Comparison of ENCODE assay signal across 8 mouse cellular contexts in genomic region chr2:163401221-163401620, GRCm38 (mm10). TPM values are rescaled to one million over a fixed set of nuclear protein-coding genes. Genes with fewer than 3 reads are reported as not detected.
DNase-seq lines count a peak whose midpoint lies in the region; TF ChIP-seq lines count a peak whose summit lies in the region.
"Had no signal": no experiment of that assay in that cellular context is flagged by ENCODE, and none has a peak within 500 bp of the region (broad histone marks: within the 10 kb centered on the region; RNA-seq: fewer than 3 reads in every experiment).

No protein-coding gene starts in this region.

- peaks cover 2 to 12% of the 10 kb centered on the region in 2 experiments for H3K36me3 ChIP-seq in CH12.LX (replicated peaks in 1 of 2; ENCODE audit: control insufficient read depth in 1 of 2, insufficient read depth in 1 of 2, low read length in 1 of 2)

- H3K4me1 ChIP-seq in CH12.LX (ENCODE audit: control insufficient read depth in 1 of 2, insufficient read depth in 2 of 2), result no peaks in the 10 kb centered on the region
- H3K4me1 ChIP-seq: megakaryocyte, embryonic 14.5 days had no signal

- no peak overlapping the region for H3K27ac ChIP-seq in CH12.LX (ENCODE audit: insufficient read depth, low read depth)

- no peak for TF ChIP-seq POLR2A in CH12.LX (IDR thresholded peaks at IDR 0.05; ENCODE audit: low read depth, low read length)

- DNase-seq in CH12.LX (ENCODE audit: extremely low read depth), result peak; percentile 83
- peak; percentile 72 for DNase-seq in T-cell, adult 2 months (ENCODE audit: low spot score)
- DNase-seq in cerebellum, postnatal 14 days, result peak; percentile 87 to 89
- peak; percentile 50 to 72 for DNase-seq in gastrocnemius, postnatal 4 days (ENCODE audit: low spot score in 2 of 2)
- DNase-seq in layer of hippocampus, adult 8-10 months (ENCODE audit: low spot score in 2 of 2), result peak; percentile 63 to 89
- peak; percentile 85 for DNase-seq in lung, postnatal 14 days
- peak; percentile 68 for DNase-seq in right cerebral cortex, postnatal 14 days

- in situ Hi-C loops in CH12.LX (cut with MboI; ENCODE audit: low pct_ligation_motif_present, low pct_unique_long_range_greater_than_20kb, low sequenced_read_pairs), result no loop called here

- no peak overlapping the region for H3K4me3 ChIP-seq in CH12.LX (replicated peaks in 1 of 3; ENCODE audit: low read depth in 2 of 3, low read length in 2 of 3, poor library complexity in 1 of 3)
- H3K4me3 ChIP-seq: megakaryocyte, embryonic 14.5 days had no signal

- TF ChIP-seq RAD21 in CH12.LX (IDR thresholded peaks at IDR 0.05; ENCODE audit: low read depth, low read length), result peak; percentile 95

- no peaks in the 10 kb centered on the region for H3K79me2 ChIP-seq in CH12.LX (replicated peaks; ENCODE audit: control insufficient read depth, extremely low read depth, insufficient read depth, poor library complexity, severe bottlenecking)

- H3K9me3 ChIP-seq in CH12.LX (replicated peaks; ENCODE audit: low read length), result no peaks in the 10 kb centered on the region
- H3K9me3 ChIP-seq: megakaryocyte, embryonic 14.5 days had no signal

- no peak overlapping the region for H3K9ac ChIP-seq in CH12.LX (ENCODE audit: insufficient read depth, low read depth)

- TF ChIP-seq CTCF in CH12.LX (conservative IDR thresholded peaks at IDR 0.05 in 1 of 2, IDR thresholded peaks at IDR 0.05 in 1 of 2; ENCODE audit: low read depth in 2 of 2, low read length in 2 of 2), result peak; percentile 85 to 99

- H3K4me2 ChIP-seq in CH12.LX (ENCODE audit: insufficient read depth, low read depth, poor library complexity, severe bottlenecking), result no peak overlapping the region

- H3K27me3 ChIP-seq in CH12.LX (replicated peaks), result peaks cover 25% of the 10 kb centered on the region

- dilution Hi-C loops in CH12.LX (cut with MboI; ENCODE audit: extremely low pct_ligation_motif_present, extremely low pct_unique_long_range_greater_than_20kb, low sequenced_read_pairs), result no loop called here

- TF ChIP-seq EP300 in CH12.LX (IDR thresholded peaks at IDR 0.05; ENCODE audit: low read length), result no peak

TF ChIP-seq in CH12.LX, 34 proteins besides CTCF, POLR2A, EP300 and RAD21:
- peak; percentile 90 for TF ChIP-seq SMC3 (IDR thresholded peaks at IDR 0.05; ENCODE audit: low read depth, low read length)
- TF ChIP-seq ZNF384 (IDR thresholded peaks at IDR 0.05; ENCODE audit: low read depth, low read length), result peak; percentile 66
- peak; percentile 81; the same call in 1 of the 2 replicates for TF ChIP-seq NELFE (IDR thresholded peaks at IDR 0.05; ENCODE audit: low read depth, low read length)
- no peak for TF ChIP-seq TCF12 (IDR thresholded peaks at IDR 0.05; ENCODE audit: low read depth, low read length)
- TF ChIP-seq CHD2 (IDR thresholded peaks at IDR 0.05; ENCODE audit: low read length), result no peak
- peak; percentile 45; the same call in 1 of the 2 replicates for TF ChIP-seq MAFK (IDR thresholded peaks at IDR 0.05; ENCODE audit: insufficient replicate concordance, low read length)
- TF ChIP-seq ZC3H11A (IDR thresholded peaks at IDR 0.05; ENCODE audit: low read depth, low read length), result peak; percentile 61
- peak; percentile 43; the same call in 1 of the 2 replicates for TF ChIP-seq JUND (conservative IDR thresholded peaks at IDR 0.05; ENCODE audit: low read depth, low read length)

RNA-seq across cellular contexts. Expression of gene Jph2, which starts 3.4 kb away (rescaled TPM):
- total RNA-seq in CH12.LX (2012; rRNA removed), result not detected in 2 replicates
- not detected in 2 replicates for total RNA-seq in CH12.LX (2014; rRNA removed)
- polyA plus RNA-seq in CH12.LX (2012; ENCODE audit: insufficient read length, low read depth), result not detected in 2 replicates
- total RNA-seq in gastrocnemius, postnatal 4 days (2021), result 100 to 1,000 TPM; 166 to 199 TPM
- total RNA-seq in layer of hippocampus, adult 8-10 months (2022), result under 1 TPM; 0.27 to 0.48 (median 0.42) TPM

RNA-seq across cellular contexts. Expression of gene Oser1, which starts 23.3 kb away (rescaled TPM):
- total RNA-seq in CH12.LX (2012; rRNA removed), result 29.0 and 31.3 TPM in 2 replicates
- 44.9 and 54.7 TPM in 2 replicates for total RNA-seq in CH12.LX (2014; rRNA removed)
- 38.1 and 45.0 TPM in 2 replicates for polyA plus RNA-seq in CH12.LX (2012; ENCODE audit: insufficient read length, low read depth)
- 10 to 100 TPM; 31.3 to 33.8 TPM for total RNA-seq in gastrocnemius, postnatal 4 days (2021)
- 10 to 100 TPM; 20.1 to 22.9 (median 22.6) TPM for total RNA-seq in layer of hippocampus, adult 8-10 months (2022)

RNA-seq across cellular contexts. Expression of gene Gdap1l1, which starts 37.1 kb away (rescaled TPM):
- not detected in 2 replicates for total RNA-seq in CH12.LX (2012; rRNA removed)
- total RNA-seq in CH12.LX (2014; rRNA removed), result not detected in 2 replicates
- polyA plus RNA-seq in CH12.LX (2012; ENCODE audit: insufficient read length, low read depth), result not detected in 2 replicates
- not detected for total RNA-seq in gastrocnemius, postnatal 4 days (2021)
- 10 to 100 TPM; 65.7 to 69.2 (median 68.0) TPM for total RNA-seq in layer of hippocampus, adult 8-10 months (2022)

Comparison
In these comparisons a context has a peak if more than half of its experiments do, and no peak if none do; other contexts are left out.
1. RNA of gene Jph2, which starts 3.4 kb away (total RNA-seq): 166 to 199 TPM in gastrocnemius, postnatal 4 days; 0.27 to 0.48 TPM in layer of hippocampus, adult 8-10 months and not detected in CH12.LX; every median in the first group is over 100 times any median in the second.
2. RNA of gene Gdap1l1, which starts 37.1 kb away (total RNA-seq): 65.7 to 69.2 TPM in layer of hippocampus, adult 8-10 months; not detected in gastrocnemius, postnatal 4 days and not detected in CH12.LX; every median in the first group is over 10 times any median in the second.
3. Peak in every context shown above with its lines, with median percentiles within 50 percentile points of each other: DNase-seq.